Mouse (Mus musculus) neutrophil, adult 59 days (primary cell): Measurements from ENCODE around the gene Taar2. TPM values are rescaled to one million over a fixed set of nuclear protein-coding genes. Genes with fewer than 3 reads are reported as not detected.

ENCODE experiments used
- total RNA-seq, 2 experiments: library from RNA; stranded (reverse); gene quantifications; 1 replicate in 1 of 2; 2 replicates in 1 of 2; pipeline ENCODE4 v1.2.4; 2023

The Taar2 gene
- not detected for total RNA-seq

GRCm38 (mm10) chr10:23938312-23938711 is at the start of gene Taar2:
TSS of gene Taar2 (plus strand) at chr10:23938572.

GRCm38 (mm10) chr10:23894601-23895349 is 43.6 kb upstream of the Taar2 start, which contains the start of gene Vnn1:
TSS of gene Vnn1 (plus strand) at chr10:23894688.

GRCm38 (mm10) chr10:23920056-23920455 is 18.3 kb upstream of the Taar2 start, which contains the start of gene Taar1:
TSS of gene Taar1 (plus strand) at chr10:23920356.

GRCm38 (mm10) chr10:23949508-23950005 is 11.2 kb downstream of the Taar2 start, which contains the start of gene Taar3:
TSS of gene Taar3 (plus strand) at chr10:23949558.

GRCm38 (mm10) chr10:23960444-23960915 is 22.1 kb downstream of the Taar2 start, which contains the start of gene Taar4:
TSS of gene Taar4 (plus strand) at chr10:23960494.

GRCm38 (mm10) chr10:23970656-23971165 is 32.3 kb downstream of the Taar2 start, which contains the start of gene Taar5:
TSS of gene Taar5 (plus strand) at chr10:23970706.

GRCm38 (mm10) chr10:23985546-23985945 is 47.2 kb downstream of the Taar2 start, which contains the start of gene Taar6:
TSS of gene Taar6 (minus strand) at chr10:23985646.

Other genes starting within 250 kb of the Taar2 start
- gene Rps12, start 151.3 kb upstream of the Taar2 start, total RNA-seq = 100 to 1,000 TPM; 279 to 602 TPM
- under 1 TPM; 0.11 to 0.13 TPM for gene Slc18b1, start 141.6 kb upstream of the Taar2 start, total RNA-seq
- 10 to 100 TPM; 46.2 to 52.7 TPM for gene Vnn3, start 87.1 kb upstream of the Taar2 start, total RNA-seq
- under 1 TPM in 1 of 2 experiments, not detected in 1; 0.22 TPM for gene Vnn1, start 43.9 kb upstream of the Taar2 start, total RNA-seq
- not detected for gene Taar1, start 18.2 kb upstream of the Taar2 start, total RNA-seq
- not detected for gene Taar3, start 11.0 kb downstream of the Taar2 start, total RNA-seq
- not detected for gene Taar4, start 21.9 kb downstream of the Taar2 start, total RNA-seq
- gene Taar5, start 32.1 kb downstream of the Taar2 start, total RNA-seq = not detected
- gene Taar6, start 47.1 kb downstream of the Taar2 start, total RNA-seq = not detected
- gene Taar7a, start 54.9 kb downstream of the Taar2 start, total RNA-seq = not detected
- not detected for gene Taar7b, start 61.4 kb downstream of the Taar2 start, total RNA-seq
- gene Taar7d, start 88.7 kb downstream of the Taar2 start, total RNA-seq = not detected
- not detected for gene Taar7e, start 99.0 kb downstream of the Taar2 start, total RNA-seq
- gene Taar7f, start 110.9 kb downstream of the Taar2 start, total RNA-seq = not detected
- gene Taar8a, start 137.9 kb downstream of the Taar2 start, total RNA-seq = not detected
- gene Taar8b, start 153.7 kb downstream of the Taar2 start, total RNA-seq = not detected
- gene Taar8c, start 163.3 kb downstream of the Taar2 start, total RNA-seq = not detected
- gene Taar9, start 171.0 kb downstream of the Taar2 start, total RNA-seq = not detected
- 100 to 1,000 TPM; 103 to 104 TPM for gene Stx7, start 210.7 kb downstream of the Taar2 start, total RNA-seq